Mouse (Mus musculus) adrenal gland, postnatal 10 days (tissue): Measurements from ENCODE around the gene Map3k14. TPM values are rescaled to one million over a fixed set of nuclear protein-coding genes. Genes with fewer than 3 reads are reported as not detected.
A peak's percentile ranks its signal among the peaks of the same experiment; 100 is the strongest.

Experiments used
- DNase-seq: peaks from one replicate; pipeline ENCODE4 v3.0.0; 2021; ENCODE audit warnings: mixed read lengths
- total RNA-seq, 2 experiments: library from RNA; stranded (reverse); gene quantifications; 2 replicates each; pipeline ENCODE4 v1.2.3; 2021

Gene Map3k14
- total RNA-seq, 2 experiments from 2014 or later: 5.2 to 6.9 TPM

- DNase-seq: no peak
These were observed 57.0 kb downstream of the Map3k14 start for GRCm38 (mm10) chr11:103210291-103210690.

GRCm38 (mm10) chr11:103208458-103208857 lies 58.8 kb downstream of the Map3k14 start, which contains the start of gene 1700023F06Rik:
1700023F06Rik (minus strand) TSS chr11:103208558.
- DNase-seq: no peak

GRCm38 (mm10) chr11:103206203-103206602 lies 61.1 kb downstream of the Map3k14 start:
- DNase-seq: no peak

GRCm38 (mm10) chr11:103202376-103202775 lies 64.9 kb downstream of the Map3k14 start:
- no peak for DNase-seq

- peak; percentile 81 for DNase-seq
These were observed 65.6 kb downstream of the Map3k14 start for GRCm38 (mm10) chr11:103201664-103202063.

- peak; percentile 72 for DNase-seq
These were observed 68.1 kb downstream of the Map3k14 start for GRCm38 (mm10) chr11:103198911-103199803.

- DNase-seq: no peak
These were observed 68.9 kb downstream of the Map3k14 start for GRCm38 (mm10) chr11:103198339-103198738.

GRCm38 (mm10) chr11:103197340-103197739 lies 69.9 kb downstream of the Map3k14 start:
- no peak for DNase-seq

GRCm38 (mm10) chr11:103195656-103196055 lies 71.6 kb downstream of the Map3k14 start:
- DNase-seq: no peak

GRCm38 (mm10) chr11:103195236-103195635 lies 72.0 kb downstream of the Map3k14 start:
- no peak for DNase-seq

GRCm38 (mm10) chr11:103193825-103194168 lies 73.5 kb downstream of the Map3k14 start:
- DNase-seq: no peak

GRCm38 (mm10) chr11:103192956-103193824 lies 74.1 kb downstream of the Map3k14 start:
- no peak for DNase-seq

- no peak for DNase-seq
These were observed 74.9 kb downstream of the Map3k14 start for GRCm38 (mm10) chr11:103192230-103192955.

- peak; percentile 71 for DNase-seq
These were observed 82.4 kb downstream of the Map3k14 start for GRCm38 (mm10) chr11:103184891-103185290.

GRCm38 (mm10) chr11:103181911-103182310 lies 85.4 kb downstream of the Map3k14 start:
- no peak for DNase-seq

- no peak for DNase-seq
These were observed 85.9 kb downstream of the Map3k14 start for GRCm38 (mm10) chr11:103181349-103181748.

GRCm38 (mm10) chr11:103180426-103180825 lies 86.8 kb downstream of the Map3k14 start:
- DNase-seq: no peak

- DNase-seq: no peak
These were observed 88.5 kb downstream of the Map3k14 start for GRCm38 (mm10) chr11:103178748-103179147.

- peak; percentile 7 for DNase-seq
These were observed 89.3 kb downstream of the Map3k14 start for GRCm38 (mm10) chr11:103177815-103178485.

- peak; percentile 2 for DNase-seq
These were observed 90.1 kb downstream of the Map3k14 start for GRCm38 (mm10) chr11:103177216-103177615.

- DNase-seq: no peak
These were observed 90.8 kb downstream of the Map3k14 start for GRCm38 (mm10) chr11:103176510-103176909.
